Mouse (Mus musculus) intestine, postnatal 0 days (tissue): ENCODE measurements around the gene Sema4d. TPM values are rescaled to one million over a fixed set of nuclear protein-coding genes. Genes with fewer than 3 reads are reported as not detected.

Source experiments
- ATAC-seq: fragments of 200-750 bp; cut with Nextera tagmentation; 2 replicates; pipeline ENCODE4 v1.8.0; 2017; ENCODE audit warnings: mild to moderate bottlenecking, moderate TSS enrichment, moderate library complexity
- H3K27ac ChIP-seq: fragments of 300-500 bp; sonication (generic); 2 replicates; pipeline ENCODE4 v1.5.1; 2014; ENCODE audit warnings: mild to moderate bottlenecking, low read depth, low read length, moderate library complexity
- H3K27me3 ChIP-seq: fragments of 300-500 bp; sonication (generic); replicated peaks from 2 replicates; pipeline ENCODE4 v1.6.1; 2014; ENCODE audit warnings: low read length, mixed read lengths; ENCODE audit not compliant: control insufficient read depth, insufficient read depth
- H3K36me3 ChIP-seq: fragments of 300-500 bp; sonication (generic); 2 replicates; pipeline ENCODE4 v1.6.1; 2014; ENCODE audit warnings: mild to moderate bottlenecking, moderate library complexity; ENCODE audit not compliant: control insufficient read depth, insufficient read depth
- H3K4me1 ChIP-seq: fragments of 300-500 bp; sonication (generic); replicated peaks from 2 replicates; pipeline ENCODE4 v1.6.1; 2014; ENCODE audit warnings: antibody characterized with exemption, low read length, mixed read lengths; ENCODE audit not compliant: control insufficient read depth, insufficient read depth
- H3K4me2 ChIP-seq: fragments of 300-500 bp; sonication (generic); replicated peaks from 2 replicates; pipeline ENCODE4 v1.6.1; 2014; ENCODE audit warnings: low read depth, mild to moderate bottlenecking, moderate library complexity
- H3K4me3 ChIP-seq: fragments of 300-500 bp; sonication (generic); 2 replicates; pipeline ENCODE4 v1.5.1; 2014; ENCODE audit warnings: low read depth, low read length
- H3K9ac ChIP-seq: fragments of 300-500 bp; sonication (generic); 2 replicates; pipeline ENCODE4 v1.6.1; 2014; ENCODE audit warnings: mild to moderate bottlenecking, low read depth, low read length
- H3K9me3 ChIP-seq: fragments of 300-500 bp; sonication (generic); 2 replicates; pipeline ENCODE4 v1.6.1; 2016; ENCODE audit warnings: mixed run types; ENCODE audit not compliant: control insufficient read depth
- CTCF ChIP-seq: sonication (generic); IDR thresholded peaks from 2 replicates; pipeline ENCODE4 v1.5.1; 2016; ENCODE audit warnings: low read depth, mild to moderate bottlenecking, control low read depth, antibody characterized with exemption, moderate library complexity
- WGBS: fragments of 180-500 bp; shearing (Covaris S2); extraction: QIAGEN DNeasy Blood & Tissue Kit; methylation state at CpG from one replicate; pipeline ENCODE4 v1.1.7; 2014; 5-methylcytosine and 5-hydroxymethylcytosine counted together
- polyA plus RNA-seq: library from polyadenylated mRNA; unstranded; fragments of >200 nt; fragmentation: Nextera tagmentation; extraction: Ambion mirVana; gene quantifications from 2 replicates; pipeline ENCODE4 v1.2.1, GENCODE M21; 2015

Gene Sema4d
- polyA plus RNA-seq, 1 experiment from 2014 or later = 3.4 TPM

DNA sequence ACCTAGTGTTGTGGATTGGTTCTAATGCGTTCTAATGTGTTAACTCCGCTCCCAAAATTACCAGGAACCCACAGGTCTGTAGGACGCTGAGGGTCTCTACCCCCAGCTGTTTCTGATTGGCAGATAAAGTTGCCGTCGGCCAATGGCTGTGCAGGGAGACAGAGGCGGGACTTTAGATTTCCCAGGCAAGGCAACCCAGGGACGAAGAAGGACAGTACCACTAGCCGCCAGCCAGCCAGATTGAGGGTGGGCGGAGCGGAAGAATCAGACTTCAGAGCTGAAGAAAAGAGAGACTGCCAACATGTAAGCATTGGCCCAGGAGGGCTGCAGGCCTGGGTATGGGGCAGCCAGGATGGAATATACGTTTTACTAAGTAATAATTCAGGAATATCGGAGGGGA is 14.6 kb upstream of the Sema4d start:
- no peaks in the 10 kb centered on the region for H3K4me1 ChIP-seq
- ATAC-seq = no peak
- TF ChIP-seq CTCF = no peak
- H3K4me3 ChIP-seq = no peak overlapping the region
- H3K36me3 ChIP-seq = no peaks in the 10 kb centered on the region
- H3K9ac ChIP-seq = no peak overlapping the region
- no peak overlapping the region for H3K27ac ChIP-seq
- no peaks in the 10 kb centered on the region for H3K9me3 ChIP-seq
- H3K27me3 ChIP-seq = no peaks in the 10 kb centered on the region
- WGBS = 36% methylated on average over 12 of the region's 12 CpGs
- H3K4me2 ChIP-seq = no peak overlapping the region

DNA sequence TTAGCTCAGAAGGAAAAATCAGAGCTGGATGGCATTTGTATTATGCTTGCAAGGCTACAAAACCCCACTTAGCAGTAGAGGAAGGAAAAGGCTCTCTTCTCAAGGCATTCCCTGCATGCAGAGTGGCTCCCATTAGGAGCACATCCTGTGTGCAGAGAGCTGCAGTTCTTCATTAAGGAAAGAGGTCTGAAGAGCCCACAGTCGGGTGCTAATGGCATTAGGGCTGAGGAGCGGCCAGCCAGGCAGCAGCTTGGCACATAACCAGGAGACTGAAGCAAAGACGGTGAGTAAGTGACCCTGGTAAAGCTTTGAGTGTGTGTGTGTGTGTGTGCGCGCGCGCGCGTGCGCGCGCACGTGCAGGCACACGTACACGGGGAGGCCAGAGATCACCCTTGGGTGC is 12.7 kb upstream of the Sema4d start:
- no peaks in the 10 kb centered on the region for H3K9me3 ChIP-seq
- 83% methylated on average over 15 of the region's 15 CpGs for WGBS
- H3K4me2 ChIP-seq = no peak overlapping the region
- no peaks in the 10 kb centered on the region for H3K27me3 ChIP-seq
- H3K9ac ChIP-seq = no peak overlapping the region
- H3K36me3 ChIP-seq = no peaks in the 10 kb centered on the region
- no peak overlapping the region for H3K27ac ChIP-seq
- no peak for ATAC-seq
- H3K4me1 ChIP-seq = no peaks in the 10 kb centered on the region
- H3K4me3 ChIP-seq = no peak overlapping the region
- TF ChIP-seq CTCF = no peak

DNA sequence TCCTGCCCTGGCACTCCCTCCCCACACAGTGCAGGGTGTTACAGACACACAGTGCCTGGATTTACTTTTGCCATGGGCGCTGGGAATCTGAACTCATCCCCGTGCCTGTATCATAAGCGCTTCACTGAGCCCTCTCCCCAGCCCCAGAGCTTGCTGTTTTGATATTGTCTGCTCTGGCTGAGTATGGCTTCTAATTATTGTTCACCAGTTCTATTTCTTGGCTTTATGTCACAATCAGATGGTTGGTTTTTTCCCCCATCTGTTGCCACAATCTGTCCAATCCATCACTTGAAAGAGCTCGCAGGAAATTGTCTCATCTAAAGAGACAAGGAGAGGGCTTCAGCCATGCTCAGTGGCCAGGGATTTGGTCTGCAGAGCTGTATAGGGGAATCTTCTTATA is 12.1 kb upstream of the Sema4d start:
- Histone ChIP-seq H3K9me3 (no peaks in the 10 kb centered on the region), H3K27me3 (no peaks in the 10 kb centered on the region), H3K4me3 (no peak overlapping the region), H3K27ac (no peak overlapping the region), H3K4me1 (no peaks in the 10 kb centered on the region), H3K36me3 (no peaks in the 10 kb centered on the region), H3K4me2 (no peak overlapping the region), H3K9ac (no peak overlapping the region)
- no peak for ATAC-seq
- WGBS = 66% methylated on average over 4 of the region's 4 CpGs
- TF ChIP-seq CTCF = no peak

DNA sequence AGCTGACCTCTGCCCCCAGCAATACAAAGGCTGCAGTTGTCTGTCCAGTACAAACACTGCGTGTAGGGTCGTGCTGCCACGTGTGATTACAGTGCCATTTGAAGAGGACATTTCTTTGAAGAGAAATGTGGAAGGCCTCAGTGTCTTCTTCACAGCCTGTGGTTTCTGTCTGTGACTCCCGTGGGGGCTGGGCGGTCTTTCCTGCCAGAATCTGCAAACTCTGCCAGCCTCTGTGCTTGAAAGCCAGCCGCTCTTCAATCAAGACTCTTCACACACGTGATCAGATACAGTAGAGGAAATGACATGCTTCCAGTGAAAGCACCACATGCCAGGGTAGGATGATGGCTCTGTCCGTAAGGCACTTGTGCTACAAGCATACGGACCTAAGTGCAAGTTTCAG is 7.4 kb upstream of the Sema4d start:
- no peak for TF ChIP-seq CTCF
- Histone ChIP-seq H3K4me1 (no peaks in the 10 kb centered on the region), H3K27ac (no peak overlapping the region), H3K4me3 (no peak overlapping the region), H3K9ac (no peak overlapping the region), H3K36me3 (no peaks in the 10 kb centered on the region), H3K4me2 (no peak overlapping the region), H3K9me3 (no peaks in the 10 kb centered on the region), H3K27me3 (no peaks in the 10 kb centered on the region)
- 52% methylated on average over 9 of the region's 9 CpGs for WGBS
- ATAC-seq = no peak

DNA sequence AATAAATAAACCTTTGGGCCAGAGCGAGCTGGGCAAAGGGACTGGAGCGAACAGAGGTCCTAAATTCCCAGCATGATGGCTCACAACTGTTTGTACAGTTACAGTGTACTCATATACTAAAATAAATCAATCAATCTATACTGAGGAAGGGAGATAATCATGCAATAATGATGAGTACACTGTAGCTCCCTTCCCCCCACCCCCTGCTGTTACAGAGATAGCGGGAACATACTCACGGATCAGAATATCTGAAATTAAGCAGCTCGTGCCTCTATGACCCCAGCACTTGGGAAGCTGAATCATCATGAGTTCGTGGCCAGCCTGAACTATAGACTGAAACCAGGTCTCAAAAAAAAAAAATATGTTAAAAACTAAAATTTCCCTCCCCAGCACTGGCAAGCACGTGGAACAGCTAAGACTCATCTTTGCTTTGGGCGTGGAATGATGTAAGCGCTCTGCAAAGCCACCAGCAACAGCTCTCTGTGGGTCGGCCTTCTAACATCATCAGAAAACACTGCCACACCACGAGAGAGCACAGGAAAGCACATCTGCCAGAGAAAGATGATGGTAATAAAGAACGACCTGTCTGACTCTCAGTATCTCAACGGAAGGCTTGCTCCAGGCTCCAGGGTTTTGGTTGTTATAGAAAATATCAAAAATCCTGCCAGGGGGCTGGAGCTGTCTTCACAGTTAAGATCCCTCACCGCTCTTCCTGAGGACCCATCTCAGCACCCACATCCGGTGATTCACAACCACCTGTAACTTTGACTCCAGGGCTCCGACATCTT is 6.4 kb upstream of the Sema4d start:
- no peak overlapping the region for H3K27ac ChIP-seq
- no peak for ATAC-seq
- no peaks in the 10 kb centered on the region for H3K36me3 ChIP-seq
- no peak for TF ChIP-seq CTCF
- no peak overlapping the region for H3K4me3 ChIP-seq
- no peak overlapping the region for H3K4me2 ChIP-seq
- 76% methylated on average over 16 of the region's 16 CpGs for WGBS
- no peaks in the 10 kb centered on the region for H3K4me1 ChIP-seq
- no peak overlapping the region for H3K9ac ChIP-seq
- no peaks in the 10 kb centered on the region for H3K9me3 ChIP-seq
- no peaks in the 10 kb centered on the region for H3K27me3 ChIP-seq

DNA sequence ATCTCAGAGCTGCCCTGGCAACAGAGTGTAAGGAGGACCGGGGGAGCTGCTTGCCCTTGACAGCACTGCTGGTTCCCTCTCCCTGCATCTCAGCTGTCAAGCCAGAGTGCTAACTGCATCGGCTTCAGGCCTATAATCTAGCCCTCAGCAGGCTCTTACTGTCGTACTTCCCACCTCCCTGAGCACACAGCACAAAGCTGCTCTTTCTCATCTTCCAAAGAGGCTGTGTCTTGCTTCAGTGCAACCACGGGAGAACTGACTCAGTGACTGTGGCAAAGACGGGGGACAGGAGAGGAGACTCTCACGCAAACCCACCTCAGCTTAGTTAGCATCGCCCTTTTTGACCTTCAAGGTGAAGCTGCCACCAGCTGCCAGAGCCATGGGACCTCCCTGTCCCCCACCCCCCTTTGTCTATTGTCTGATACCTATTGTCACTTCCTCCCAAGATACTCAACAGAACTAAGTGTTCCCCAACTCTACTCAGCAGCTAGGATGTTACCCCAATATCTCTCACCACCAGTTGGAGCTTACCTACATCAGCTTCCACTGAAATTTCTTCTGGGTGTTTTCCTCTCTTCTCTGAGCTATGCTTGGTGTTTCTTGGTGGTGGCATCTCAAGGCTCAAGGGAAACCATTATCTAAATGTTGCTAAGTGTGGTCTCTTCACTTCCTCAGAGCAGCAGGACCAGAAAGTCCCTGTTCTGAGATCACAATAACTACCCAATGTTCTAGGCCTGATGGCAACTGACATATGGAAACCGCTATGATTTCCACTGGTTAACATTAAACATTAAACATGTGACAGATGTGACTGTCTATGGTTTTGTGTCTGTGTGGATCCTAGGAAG is 4.6 kb upstream of the Sema4d start:
- H3K27me3 ChIP-seq = no peaks in the 10 kb centered on the region
- H3K4me3 ChIP-seq = no peak overlapping the region
- no peak overlapping the region for H3K27ac ChIP-seq
- no peak overlapping the region for H3K4me2 ChIP-seq
- no peaks in the 10 kb centered on the region for H3K9me3 ChIP-seq
- H3K36me3 ChIP-seq = no peaks in the 10 kb centered on the region
- no peak for ATAC-seq
- TF ChIP-seq CTCF = no peak
- H3K4me1 ChIP-seq = no peaks in the 10 kb centered on the region
- no peak overlapping the region for H3K9ac ChIP-seq
- WGBS = 61% methylated on average over 8 of the region's 8 CpGs
